8 mouse cellular contexts compared by ENCODE assay signal in the genomic region with DNA sequence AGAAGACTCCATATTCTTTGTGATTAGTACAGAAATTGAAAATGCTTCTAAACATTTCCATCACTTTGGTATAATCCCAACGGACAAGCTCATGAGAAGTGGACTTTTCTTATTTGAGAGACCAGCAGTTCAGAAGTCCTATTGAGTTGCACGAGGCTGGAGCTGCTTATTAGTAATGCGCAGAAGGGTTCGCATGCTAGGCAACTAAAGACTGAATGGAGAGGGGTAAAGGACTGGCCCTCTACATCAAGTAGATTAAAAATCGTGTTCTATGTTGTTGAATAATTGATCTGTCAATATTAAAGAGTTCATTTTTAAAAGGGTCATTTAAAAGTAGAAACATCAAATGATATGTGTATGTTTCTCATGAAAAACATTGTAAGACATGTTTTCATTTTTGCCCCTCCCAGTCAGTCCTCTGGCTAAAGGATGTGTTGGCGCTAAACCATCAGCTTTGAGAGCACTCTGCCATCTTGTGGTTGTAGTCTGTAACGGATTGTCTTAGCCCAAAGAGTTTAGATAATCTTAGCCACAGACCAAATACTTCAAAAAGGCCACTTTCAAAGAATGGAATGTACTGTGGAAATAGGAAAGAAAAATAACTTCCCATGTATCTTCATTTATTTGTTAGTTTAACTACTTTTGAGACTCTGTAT. TPM values are rescaled to one million over a fixed set of nuclear protein-coding genes. Genes with fewer than 3 reads are reported as not detected.
DNase-seq lines count a peak whose midpoint lies in the region; ATAC-seq and TF ChIP-seq lines count a peak whose summit lies in the region.

No protein-coding gene starts in this region.

- no peak for TF ChIP-seq POLR2A in small intestine, adult 2 months (IDR thresholded peaks at IDR 0.05; ENCODE audit: low read depth, low read length)

- peak overlapping the region; percentile 76 for H3K9ac ChIP-seq in heart, embryonic 16.5 days (ENCODE audit: low read length)

- TF ChIP-seq CTCF in gastrocnemius, adult 2 months (IDR thresholded peaks at IDR 0.05), result peak; percentile 76
- no peak for TF ChIP-seq CTCF in small intestine, adult 2 months (IDR thresholded peaks at IDR 0.05; ENCODE audit: extremely low read depth, insufficient read length, insufficient replicate concordance, low read depth, low read length)

- no peaks in the 10 kb centered on the region for H3K9me3 ChIP-seq in heart, embryonic 16.5 days (replicated peaks; ENCODE audit: control insufficient read depth, low read length)

- H3K4me3 ChIP-seq in gastrocnemius, adult 2 months, result peak overlapping the region; percentile 78
- peak overlapping the region; percentile 64 for H3K4me3 ChIP-seq in heart, embryonic 16.5 days (ENCODE audit: low read length)
- H3K4me3 ChIP-seq in small intestine, adult 2 months (ENCODE audit: low read depth, low read length), result peak overlapping the region; percentile 54

- peak; percentile 75; the same call in 1 of the 2 replicates for ATAC-seq in heart, embryonic 16.5 days (replicated peaks; ENCODE audit: extremely low read depth, insufficient read depth, low FRiP score)

- WGBS in heart, embryonic 16.5 days, result 46% methylated on average over 7 of the region's 7 CpGs
- 50% methylated on average over 7 of the region's 7 CpGs for WGBS in small intestine, adult 2 months

- peak overlapping the region; percentile 94 for H3K4me2 ChIP-seq in heart, embryonic 16.5 days (ENCODE audit: low read depth, low read length)

- intact Hi-C loops in gastrocnemius, adult 2 months (cut with DNase I), result loop anchor here (10.0 kb wide), 1 partner anchor 1088 kb away; no protein-coding TSS in a partner anchor

- H3K4me1 ChIP-seq in heart, embryonic 16.5 days (ENCODE audit: control insufficient read depth, insufficient read depth, low read length), result peaks cover 8% of the 10 kb centered on the region
- 0 out of 2 replicates have a peak, but pooled peaks cover 2% of the 10 kb centered on the region for H3K4me1 ChIP-seq in small intestine, adult 2 months (ENCODE audit: control insufficient read depth, insufficient read depth, insufficient read length, low read length)

- H3K27me3 ChIP-seq in heart, embryonic 16.5 days (ENCODE audit: control insufficient read depth, insufficient read depth, low read length), result no peaks in the 10 kb centered on the region
- no peaks in the 10 kb centered on the region for H3K27me3 ChIP-seq in small intestine, adult 2 months (ENCODE audit: control insufficient read depth, insufficient read depth, low read length)

- H3K36me3 ChIP-seq in heart, embryonic 16.5 days (ENCODE audit: control insufficient read depth, insufficient read depth), result no peaks in the 10 kb centered on the region
- H3K36me3 ChIP-seq in small intestine, adult 2 months (ENCODE audit: control insufficient read depth, insufficient read depth, low read length), result no peaks in the 10 kb centered on the region

- H3K27ac ChIP-seq in gastrocnemius, adult 2 months, result peak overlapping the region; percentile 84
- peak overlapping the region; percentile 40; the same call in 1 of the 2 replicates for H3K27ac ChIP-seq in heart, embryonic 16.5 days (ENCODE audit: low read length)
- no peak overlapping the region for H3K27ac ChIP-seq in small intestine, adult 2 months (ENCODE audit: insufficient read depth, low read depth, low read length)

- DNase-seq in gastrocnemius, adult 2 months, result peak; percentile 26
- no peak for DNase-seq in gastrocnemius, postnatal 25 days
- peak; percentile 54 for DNase-seq in T-cell, adult 2 months (ENCODE audit: low spot score)
- DNase-seq in embryo, embryonic 9.5 days (ENCODE audit: extremely low spot score), result peak; percentile 61
- DNase-seq in kidney, postnatal 4 days, result peak; percentile 17 to 45
- DNase-seq in lung, postnatal 25 days (ENCODE audit: low spot score), result peak; percentile 53

RNA-seq across cellular contexts. Expression of a gene that starts 0.8 kb away (rescaled TPM):
- 10 to 100 TPM; 17.4 to 17.8 TPM for total RNA-seq in gastrocnemius, adult 2 months (2021)
- total RNA-seq in gastrocnemius, postnatal 25 days (2021), result 10 to 100 TPM; 14.3 to 14.4 TPM
- polyA plus RNA-seq in heart, embryonic 16.5 days (2015; fragmentation: Nextera tagmentation; extraction: Ambion mirVana), result 45.2 and 48.1 TPM in 2 replicates
- 0.32 and 0.44 TPM in 2 replicates for polyA plus RNA-seq in small intestine, adult 2 months (2012; rRNA removed)

RNA-seq across cellular contexts. Expression of a gene that starts 25.4 kb away (rescaled TPM):
- total RNA-seq in gastrocnemius, adult 2 months (2021), result under 1 TPM; 0.43 to 0.59 TPM
- under 1 TPM; 0.54 to 0.59 TPM for total RNA-seq in gastrocnemius, postnatal 25 days (2021)
- polyA plus RNA-seq in heart, embryonic 16.5 days (2015; fragmentation: Nextera tagmentation; extraction: Ambion mirVana), result 0.20 and 0.74 TPM in 2 replicates
- polyA plus RNA-seq in small intestine, adult 2 months (2012; rRNA removed), result 0.15 and 0.46 TPM in 2 replicates

RNA-seq across cellular contexts. Expression of a gene that starts 37.2 kb away (rescaled TPM):
- total RNA-seq in gastrocnemius, adult 2 months (2021), result 10 to 100 TPM in 1 of 2 experiments, 1 to 10 TPM in 1; 4.2 to 10.1 TPM
- 10 to 100 TPM in 1 of 2 experiments, 1 to 10 TPM in 1; 9.7 to 18.5 TPM for total RNA-seq in gastrocnemius, postnatal 25 days (2021)
- 427 and 514 TPM in 2 replicates for polyA plus RNA-seq in heart, embryonic 16.5 days (2015; fragmentation: Nextera tagmentation; extraction: Ambion mirVana)
- polyA plus RNA-seq in small intestine, adult 2 months (2012; rRNA removed), result not detected in 2 replicates
